Mouse (Mus musculus): Measurements from ENCODE around the gene Mien1. TPM values are rescaled to one million over a fixed set of nuclear protein-coding genes. Genes with fewer than 3 reads are reported as not detected.

The Mien1 gene
- 25.3 and 33.9 TPM in 2 replicates for polyA plus RNA-seq (2011; ENCODE audit: insufficient read depth, insufficient read length, low replicate concordance, missing spikeins)

DNA sequence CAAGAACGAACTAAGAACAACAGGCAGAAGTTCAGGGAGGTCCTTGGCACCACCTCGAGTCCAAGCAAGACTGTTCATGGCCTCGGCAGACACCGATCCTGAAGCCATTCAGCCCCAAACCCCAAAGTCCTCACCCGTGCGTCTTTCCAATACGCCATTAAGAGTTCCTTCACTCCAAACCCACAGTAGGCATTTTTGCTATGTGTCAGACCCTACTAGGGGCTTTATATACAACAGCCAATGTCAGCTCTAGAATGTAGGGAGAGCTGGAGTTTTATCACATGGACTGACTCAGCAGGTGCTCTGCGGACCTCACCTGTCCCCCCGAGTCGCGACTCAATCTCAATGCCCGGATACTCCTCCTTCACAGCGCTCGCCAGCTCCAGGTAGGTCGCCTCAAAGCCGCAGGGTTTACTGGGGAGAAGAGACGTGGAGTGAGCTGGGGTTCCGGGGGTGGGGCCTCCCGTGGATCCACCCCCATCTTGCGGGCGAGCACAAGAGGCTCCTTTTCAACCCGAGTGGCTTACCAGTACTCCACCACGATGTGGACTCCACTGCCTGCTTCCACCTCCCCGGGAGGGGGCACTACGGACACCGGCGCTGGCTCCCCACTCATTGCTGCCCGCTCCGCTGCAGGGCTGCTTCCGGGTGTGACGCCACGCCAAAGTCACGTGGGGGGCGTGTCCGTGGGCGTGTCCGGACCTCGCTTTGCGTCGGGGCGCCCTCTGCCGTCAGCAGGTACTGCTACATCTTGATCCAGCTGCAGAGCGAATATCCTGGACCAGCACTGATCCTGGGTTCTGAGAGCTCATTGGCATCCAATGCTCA is at the start of gene Mien1:
TSS of gene Mien1 (minus strand) at position 661 of the 828 bp plus-strand sequence.
- peak; percentile 44; the same call in 1 of the 2 replicates for TF ChIP-seq POLR2A (IDR thresholded peaks at IDR 0.05; ENCODE audit: borderline replicate concordance, control insufficient read depth, low read depth, low read length)
- TF ChIP-seq CTCF (IDR thresholded peaks at IDR 0.05; ENCODE audit: control insufficient read depth, insufficient read depth, low read length), result peak; percentile 92
- WGBS, result 2% methylated on average over 43 of the region's 43 CpGs
- H3K27ac ChIP-seq (ENCODE audit: control insufficient read depth, insufficient read depth, low read depth, low read length, poor library complexity), result peak within 1 kb of the TSS; percentile 76
- peak within 1 kb of the TSS; percentile 91 for H3K4me3 ChIP-seq (replicated peaks; ENCODE audit: control insufficient read depth, low read depth, low read length)
- H3K4me1 ChIP-seq (ENCODE audit: control insufficient read depth, insufficient read depth, low read length), result no peaks in the 10 kb centered on the region

GRCm38 (mm10) chr11:98487526-98488040 is 48.8 kb upstream of the Mien1 start:
- no peak overlapping the region for H3K27ac ChIP-seq (ENCODE audit: control insufficient read depth, insufficient read depth, low read depth, low read length, poor library complexity)
- H3K4me3 ChIP-seq (replicated peaks; ENCODE audit: control insufficient read depth, low read depth, low read length), result no peak overlapping the region
- WGBS, result 33% methylated on average over 5 of the region's 5 CpGs
- no peak for TF ChIP-seq POLR2A (IDR thresholded peaks at IDR 0.05; ENCODE audit: borderline replicate concordance, control insufficient read depth, low read depth, low read length)
- TF ChIP-seq CTCF (IDR thresholded peaks at IDR 0.05; ENCODE audit: control insufficient read depth, insufficient read depth, low read length), result no peak
- peaks cover 1% of the 10 kb centered on the region; the same call in 1 of the 2 replicates for H3K4me1 ChIP-seq (ENCODE audit: control insufficient read depth, insufficient read depth, low read length)

GRCm38 (mm10) chr11:98485749-98486148 is 47.0 kb upstream of the Mien1 start:
- Histone ChIP-seq H3K4me3 (replicated peaks; ENCODE audit: control insufficient read depth, low read depth, low read length) (no peak overlapping the region), H3K27ac (ENCODE audit: control insufficient read depth, insufficient read depth, low read depth, low read length, poor library complexity) (no peak overlapping the region), H3K4me1 (ENCODE audit: control insufficient read depth, insufficient read depth, low read length) (peaks cover 2% of the 10 kb centered on the region; the same call in 1 of the 2 replicates)
- no peak for TF ChIP-seq CTCF (IDR thresholded peaks at IDR 0.05; ENCODE audit: control insufficient read depth, insufficient read depth, low read length)
- TF ChIP-seq POLR2A (IDR thresholded peaks at IDR 0.05; ENCODE audit: borderline replicate concordance, control insufficient read depth, low read depth, low read length), result no peak
- 77% methylated on average over 2 of the region's 2 CpGs for WGBS

GRCm38 (mm10) chr11:98482067-98482466 is 43.3 kb upstream of the Mien1 start:
- no peak overlapping the region for H3K27ac ChIP-seq (ENCODE audit: control insufficient read depth, insufficient read depth, low read depth, low read length, poor library complexity)
- no peak for TF ChIP-seq CTCF (IDR thresholded peaks at IDR 0.05; ENCODE audit: control insufficient read depth, insufficient read depth, low read length)
- TF ChIP-seq POLR2A (IDR thresholded peaks at IDR 0.05; ENCODE audit: borderline replicate concordance, control insufficient read depth, low read depth, low read length), result no peak
- no peak overlapping the region for H3K4me3 ChIP-seq (replicated peaks; ENCODE audit: control insufficient read depth, low read depth, low read length)
- peaks cover 4% of the 10 kb centered on the region for H3K4me1 ChIP-seq (ENCODE audit: control insufficient read depth, insufficient read depth, low read length)
- 71% methylated on average over 10 of the region's 10 CpGs for WGBS

- Histone ChIP-seq H3K4me1 (ENCODE audit: control insufficient read depth, insufficient read depth, low read length) (peaks cover 4% of the 10 kb centered on the region), H3K27ac (ENCODE audit: control insufficient read depth, insufficient read depth, low read depth, low read length, poor library complexity) (no peak overlapping the region), H3K4me3 (replicated peaks; ENCODE audit: control insufficient read depth, low read depth, low read length) (no peak overlapping the region)
- WGBS, result 32% methylated on average over 6 of the region's 6 CpGs
- TF ChIP-seq POLR2A (IDR thresholded peaks at IDR 0.05; ENCODE audit: borderline replicate concordance, control insufficient read depth, low read depth, low read length) (no peak), CTCF (IDR thresholded peaks at IDR 0.05; ENCODE audit: control insufficient read depth, insufficient read depth, low read length) (no peak)
Measured at GRCm38 (mm10) chr11:98481231-98481630, 42.4 kb upstream of the Mien1 start.

- TF ChIP-seq CTCF (IDR thresholded peaks at IDR 0.05; ENCODE audit: control insufficient read depth, insufficient read depth, low read length) (no peak), POLR2A (IDR thresholded peaks at IDR 0.05; ENCODE audit: borderline replicate concordance, control insufficient read depth, low read depth, low read length) (no peak)
- H3K4me1 ChIP-seq (ENCODE audit: control insufficient read depth, insufficient read depth, low read length), result peaks cover 4% of the 10 kb centered on the region
- 71% methylated on average over 12 of the region's 12 CpGs for WGBS
- H3K27ac ChIP-seq (ENCODE audit: control insufficient read depth, insufficient read depth, low read depth, low read length, poor library complexity), result no peak overlapping the region
- H3K4me3 ChIP-seq (replicated peaks; ENCODE audit: control insufficient read depth, low read depth, low read length), result no peak overlapping the region
Measured at GRCm38 (mm10) chr11:98479940-98480497, 41.2 kb upstream of the Mien1 start.

GRCm38 (mm10) chr11:98479026-98479939 is 40.5 kb upstream of the Mien1 start:
- TF ChIP-seq POLR2A (IDR thresholded peaks at IDR 0.05; ENCODE audit: borderline replicate concordance, control insufficient read depth, low read depth, low read length), result no peak
- TF ChIP-seq CTCF (IDR thresholded peaks at IDR 0.05; ENCODE audit: control insufficient read depth, insufficient read depth, low read length), result no peak
- H3K4me1 ChIP-seq (ENCODE audit: control insufficient read depth, insufficient read depth, low read length), result peaks cover 4% of the 10 kb centered on the region
- H3K4me3 ChIP-seq (replicated peaks; ENCODE audit: control insufficient read depth, low read depth, low read length), result no peak overlapping the region
- WGBS, result 45% methylated on average over 13 of the region's 13 CpGs
- H3K27ac ChIP-seq (ENCODE audit: control insufficient read depth, insufficient read depth, low read depth, low read length, poor library complexity), result no peak overlapping the region

All from bone marrow, adult 2 months (tissue).